ENCODE assay signal across 11 mouse cellular contexts in genomic region chrX:105124903-105125302, GRCm38 (mm10). TPM values are rescaled to one million over a fixed set of nuclear protein-coding genes. Genes with fewer than 3 reads are reported as not detected.
A peak's percentile ranks its signal among the peaks of the same experiment; 100 is the strongest.
DNase-seq lines count a peak whose midpoint lies in the region; ATAC-seq lines count a peak whose summit lies in the region.
"Had no signal": no experiment of that assay in that cellular context is flagged by ENCODE, and none has a peak within 500 bp of the region (broad histone marks: within the 10 kb centered on the region; RNA-seq: fewer than 3 reads in every experiment).

No protein-coding gene starts in this region.

- no peak overlapping the region for H3K27ac ChIP-seq in hindbrain, embryonic 14.5 days
- no peak overlapping the region for H3K27ac ChIP-seq in hindbrain, embryonic 16.5 days (ENCODE audit: low read depth, low read length)
- H3K27ac ChIP-seq in midbrain, embryonic 14.5 days (replicated peaks; ENCODE audit: low read depth, low read length), result no peak overlapping the region
- no peak overlapping the region for H3K27ac ChIP-seq in midbrain, embryonic 16.5 days (ENCODE audit: low read length)
- H3K27ac ChIP-seq: forebrain, embryonic 12.5 days had no signal

- H3K4me3 ChIP-seq in hindbrain, embryonic 14.5 days (replicated peaks; ENCODE audit: low read length), result no peak overlapping the region
- no peak overlapping the region for H3K4me3 ChIP-seq in hindbrain, embryonic 16.5 days (ENCODE audit: low read length)
- no peak overlapping the region for H3K4me3 ChIP-seq in midbrain, embryonic 14.5 days (replicated peaks; ENCODE audit: low read depth, low read length)
- H3K4me3 ChIP-seq in midbrain, embryonic 16.5 days (ENCODE audit: low read depth, low read length), result no peak overlapping the region
- H3K4me3 ChIP-seq: forebrain, embryonic 12.5 days had no signal

- no peaks in the 10 kb centered on the region for H3K9me3 ChIP-seq in hindbrain, embryonic 14.5 days (ENCODE audit: control insufficient read depth, low read length)
- no peaks in the 10 kb centered on the region for H3K9me3 ChIP-seq in hindbrain, embryonic 16.5 days (ENCODE audit: control insufficient read depth, low read length)
- H3K9me3 ChIP-seq in midbrain, embryonic 14.5 days (ENCODE audit: control insufficient read depth, low read length), result no peaks in the 10 kb centered on the region
- no peaks in the 10 kb centered on the region for H3K9me3 ChIP-seq in midbrain, embryonic 16.5 days (replicated peaks; ENCODE audit: control insufficient read depth, low read length, poor library complexity, severe bottlenecking)
- H3K9me3 ChIP-seq: forebrain, embryonic 12.5 days had no signal

- peaks cover 15% of the 10 kb centered on the region for H3K36me3 ChIP-seq in hindbrain, embryonic 14.5 days (replicated peaks; ENCODE audit: control insufficient read depth, insufficient read depth)
- H3K36me3 ChIP-seq in hindbrain, embryonic 16.5 days (ENCODE audit: control insufficient read depth, insufficient read depth, low read length), result peaks cover 3% of the 10 kb centered on the region; the same call in 1 of the 2 replicates
- peaks cover 5% of the 10 kb centered on the region; the same call in 1 of the 2 replicates for H3K36me3 ChIP-seq in midbrain, embryonic 14.5 days (ENCODE audit: control insufficient read depth, insufficient read depth, low read length)
- peaks cover 2% of the 10 kb centered on the region; the same call in 1 of the 2 replicates for H3K36me3 ChIP-seq in midbrain, embryonic 16.5 days (ENCODE audit: control insufficient read depth, insufficient read depth, low read length)
- H3K36me3 ChIP-seq in splenic B cell, adult 2 months (ENCODE audit: control insufficient read depth, insufficient read depth, low read length, poor library complexity, severe bottlenecking), result no peaks in the 10 kb centered on the region
- H3K36me3 ChIP-seq: forebrain, embryonic 12.5 days had no signal

- peaks cover 50% of the 10 kb centered on the region for H3K27me3 ChIP-seq in hindbrain, embryonic 14.5 days (ENCODE audit: control insufficient read depth, insufficient read depth, low read length)
- peaks cover 11% of the 10 kb centered on the region for H3K27me3 ChIP-seq in hindbrain, embryonic 16.5 days (replicated peaks; ENCODE audit: control insufficient read depth, insufficient read depth, low read length)
- peaks cover 15% of the 10 kb centered on the region; the same call in 1 of the 2 replicates for H3K27me3 ChIP-seq in midbrain, embryonic 14.5 days (ENCODE audit: control insufficient read depth, insufficient read depth, low read length)
- peaks cover 16% of the 10 kb centered on the region for H3K27me3 ChIP-seq in midbrain, embryonic 16.5 days (ENCODE audit: control insufficient read depth, insufficient read depth, low read depth, low read length)
- H3K27me3 ChIP-seq in splenic B cell, adult 2 months (ENCODE audit: control insufficient read depth, insufficient read depth, low read length, poor library complexity, severe bottlenecking), result no peaks in the 10 kb centered on the region

- H3K9ac ChIP-seq in hindbrain, embryonic 14.5 days, result no peak overlapping the region
- no peak overlapping the region for H3K9ac ChIP-seq in hindbrain, embryonic 16.5 days (ENCODE audit: low read depth, low read length)
- no peak overlapping the region for H3K9ac ChIP-seq in midbrain, embryonic 14.5 days (replicated peaks; ENCODE audit: low read length)
- no peak overlapping the region for H3K9ac ChIP-seq in midbrain, embryonic 16.5 days (ENCODE audit: low read depth, low read length)
- H3K9ac ChIP-seq: forebrain, embryonic 12.5 days had no signal

- peaks cover 9% of the 10 kb centered on the region for H3K4me1 ChIP-seq in hindbrain, embryonic 14.5 days (replicated peaks; ENCODE audit: control insufficient read depth, insufficient read depth, low read length)
- peaks cover 4% of the 10 kb centered on the region for H3K4me1 ChIP-seq in hindbrain, embryonic 16.5 days (ENCODE audit: control insufficient read depth, insufficient read depth, low read depth, low read length)
- H3K4me1 ChIP-seq in midbrain, embryonic 14.5 days (ENCODE audit: control insufficient read depth, insufficient read depth, low read length), result no peaks in the 10 kb centered on the region
- peaks cover 13% of the 10 kb centered on the region for H3K4me1 ChIP-seq in midbrain, embryonic 16.5 days (ENCODE audit: control insufficient read depth, insufficient read depth, low read length)

- ATAC-seq in hindbrain, embryonic 14.5 days (ENCODE audit: low FRiP score), result no peak
- ATAC-seq in hindbrain, embryonic 16.5 days, result no peak
- ATAC-seq in midbrain, embryonic 14.5 days (ENCODE audit: low FRiP score, low TSS enrichment), result no peak
- no peak for ATAC-seq in midbrain, embryonic 16.5 days

- 21% methylated on average over 2 of the region's 3 CpGs for WGBS in hindbrain, embryonic 14.5 days
- WGBS in hindbrain, embryonic 16.5 days, result 19% methylated on average over 3 of the region's 3 CpGs
- 34% methylated on average over 2 of the region's 3 CpGs for WGBS in midbrain, embryonic 14.5 days
- WGBS in midbrain, embryonic 16.5 days, result 7% methylated on average over 2 of the region's 3 CpGs

- H3K4me2 ChIP-seq in hindbrain, embryonic 14.5 days (replicated peaks), result no peak overlapping the region
- no peak overlapping the region for H3K4me2 ChIP-seq in hindbrain, embryonic 16.5 days (ENCODE audit: low read length)
- H3K4me2 ChIP-seq in midbrain, embryonic 14.5 days (ENCODE audit: low read length), result no peak overlapping the region
- no peak overlapping the region for H3K4me2 ChIP-seq in midbrain, embryonic 16.5 days (ENCODE audit: low read length)
- H3K4me2 ChIP-seq: forebrain, embryonic 12.5 days; heart, embryonic 11.5 days had no signal

- DNase-seq in hindbrain, embryonic 14.5 days (ENCODE audit: low spot score), result peak; percentile 52
- peak; percentile 71 for DNase-seq in midbrain, embryonic 14.5 days
- peak; percentile 48 for DNase-seq in embryo, embryonic 10.5 days (ENCODE audit: low spot score)
- peak; percentile 0 for DNase-seq in splenic B cell, adult 2 months (ENCODE audit: low read depth, low spot score)
- no peak for DNase-seq in spleen, postnatal 4 days (ENCODE audit: low spot score in 2 of 2)
- DNase-seq: cerebellum, adult 11 months; thymus, adult 18-20 months had no signal

RNA-seq across cellular contexts. Expression of gene Magee1, which starts 4.7 kb away (rescaled TPM):
- polyA plus RNA-seq in hindbrain, embryonic 14.5 days (2014; fragmentation: Nextera tagmentation; extraction: Ambion mirVana), result 156 and 170 TPM in 2 replicates
- 266 and 274 TPM in 2 replicates for polyA plus RNA-seq in hindbrain, embryonic 16.5 days (2015; fragmentation: Nextera tagmentation; extraction: Ambion mirVana)
- 142 and 145 TPM in 2 replicates for polyA plus RNA-seq in midbrain, embryonic 14.5 days (2014; fragmentation: Nextera tagmentation; extraction: Ambion mirVana)
- 275 and 288 TPM in 2 replicates for polyA plus RNA-seq in midbrain, embryonic 16.5 days (2015; fragmentation: Nextera tagmentation; extraction: Ambion mirVana)

RNA-seq across cellular contexts. Expression of gene Pbdc1, which starts 45.3 kb away (rescaled TPM):
- 23.8 and 30.0 TPM in 2 replicates for polyA plus RNA-seq in hindbrain, embryonic 14.5 days (2014; fragmentation: Nextera tagmentation; extraction: Ambion mirVana)
- polyA plus RNA-seq in hindbrain, embryonic 16.5 days (2015; fragmentation: Nextera tagmentation; extraction: Ambion mirVana), result 30.0 and 30.4 TPM in 2 replicates
- polyA plus RNA-seq in midbrain, embryonic 14.5 days (2014; fragmentation: Nextera tagmentation; extraction: Ambion mirVana), result 29.4 and 34.6 TPM in 2 replicates
- 28.9 and 29.4 TPM in 2 replicates for polyA plus RNA-seq in midbrain, embryonic 16.5 days (2015; fragmentation: Nextera tagmentation; extraction: Ambion mirVana)

Comparison
In these comparisons a context has a peak if more than half of its experiments do, and no peak if none do; other contexts are left out.
1. DNase-seq: peak in hindbrain, embryonic 14.5 days (single experiment), midbrain, embryonic 14.5 days (single experiment), embryo, embryonic 10.5 days (single experiment) and splenic B cell, adult 2 months (single experiment); none in spleen, postnatal 4 days (0 of 2).